Mouse (Mus musculus) kidney, adult 10 weeks (tissue): Measurements from ENCODE around the gene Olfr495. TPM values are rescaled to one million over a fixed set of nuclear protein-coding genes. Genes with fewer than 3 reads are reported as not detected.

Source experiments
- polyA plus RNA-seq: library from polyadenylated mRNA; stranded (reverse); fragments of 350-450 nt; fragmentation: Illumina TruSeq; extraction: RNeasy Lipid Tissue Mini Kit (QIAGEN cat#74804); gene quantifications from one replicate; pipeline ENCODE4 v1.2.3, GENCODE M21; 2014; ENCODE audit warnings: low read depth, low replicate concordance

Gene Olfr495
- not detected for polyA plus RNA-seq

DNA sequence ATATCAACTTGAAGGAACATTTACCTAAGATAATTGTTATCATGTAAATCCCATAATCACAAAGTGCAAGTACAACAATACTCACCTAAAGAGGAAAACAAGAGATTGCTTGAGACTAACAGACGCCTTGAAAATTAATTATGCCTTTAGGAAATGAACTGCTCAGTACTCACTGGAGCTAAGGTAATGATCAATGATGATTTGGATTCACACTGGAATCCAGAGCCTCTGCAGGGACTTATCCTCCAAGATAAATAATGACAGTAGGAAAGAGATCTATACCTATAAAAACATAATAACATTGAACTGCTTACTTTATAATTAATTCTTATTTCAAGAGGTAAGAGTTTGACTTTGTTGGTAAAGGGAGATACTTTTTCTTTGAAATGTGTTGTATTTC lies at the start of gene Olfr495:
Olfr495 (plus strand) TSS at position 301 of the 400 bp plus-strand sequence.

DNA sequence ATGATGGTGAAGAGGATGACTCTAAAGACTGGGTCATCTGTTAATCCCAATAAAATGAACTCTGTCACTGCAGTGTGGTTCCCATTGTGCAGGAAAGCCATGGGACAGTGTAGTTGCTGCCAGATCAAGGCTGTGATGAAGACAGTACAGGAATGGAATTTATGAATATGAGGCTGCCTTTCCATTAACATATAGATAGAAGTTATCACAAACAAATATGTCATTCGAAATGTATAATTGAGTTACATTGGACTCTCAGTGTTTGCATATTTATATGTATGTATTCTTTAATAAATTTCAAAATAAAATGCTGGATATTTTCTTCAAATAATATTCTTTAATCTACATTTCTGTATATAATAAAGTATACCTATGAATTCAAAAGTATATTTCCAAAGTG lies 46.1 kb upstream of the Olfr495 start, which contains the start of gene Olfr493:
Olfr493 (minus strand) TSS at position 101 of the 400 bp plus-strand sequence.

DNA sequence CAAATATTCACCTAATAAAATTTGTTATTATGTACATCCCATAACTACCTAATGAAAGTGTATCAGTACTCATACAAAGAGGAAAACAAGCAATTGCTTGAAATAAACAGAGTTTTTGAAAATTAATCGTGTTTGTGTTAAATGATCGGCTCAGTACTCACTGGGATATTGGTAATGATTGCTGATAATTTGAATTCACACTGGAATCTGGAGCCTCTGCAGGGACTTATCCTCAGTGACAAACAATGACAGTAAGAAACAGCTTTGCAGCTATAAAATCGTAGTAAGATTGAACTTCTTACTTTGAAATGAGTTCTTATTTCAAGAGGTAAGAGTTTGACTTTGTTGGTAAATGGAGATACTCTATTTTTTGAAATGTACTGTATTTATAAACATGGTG lies 27.9 kb upstream of the Olfr495 start, which contains the start of gene Olfr494:
Olfr494 (plus strand) TSS at position 301 of the 400 bp plus-strand sequence.

GRCm38 (mm10) chr7:108420121-108420520 lies 27.2 kb downstream of the Olfr495 start, which contains the start of gene Olfr497:
Gene Olfr497, plus strand, starts transcription at chr7:108420421.

Other genes with a start within 250 kb of the Olfr495 start
- gene Olfr485, start 233.3 kb upstream of the Olfr495 start, polyA plus RNA-seq, result not detected
- not detected for gene Olfr486, start 220.4 kb upstream of the Olfr495 start, polyA plus RNA-seq
- not detected for gene Olfr487, start 178.5 kb upstream of the Olfr495 start, polyA plus RNA-seq
- not detected for gene Olfr488, start 134.8 kb upstream of the Olfr495 start, polyA plus RNA-seq
- gene Olfr490, start 104.2 kb upstream of the Olfr495 start, polyA plus RNA-seq, result not detected
- gene Olfr491, start 79.7 kb upstream of the Olfr495 start, polyA plus RNA-seq, result not detected
- not detected for gene Olfr492, start 69.5 kb upstream of the Olfr495 start, polyA plus RNA-seq
- gene Olfr493, start 46.2 kb upstream of the Olfr495 start, polyA plus RNA-seq, result not detected
- gene Olfr494, start 27.8 kb upstream of the Olfr495 start, polyA plus RNA-seq, result not detected
- gene Olfr497, start 27.3 kb downstream of the Olfr495 start, polyA plus RNA-seq, result not detected
- gene Olfr498, start 72.2 kb downstream of the Olfr495 start, polyA plus RNA-seq, result not detected
- not detected for gene Olfr502, start 131.9 kb downstream of the Olfr495 start, polyA plus RNA-seq
- not detected for gene Olfr503, start 151.4 kb downstream of the Olfr495 start, polyA plus RNA-seq
- gene Olfr504, start 172.6 kb downstream of the Olfr495 start, polyA plus RNA-seq, result not detected
- not detected for gene Olfr506, start 217.6 kb downstream of the Olfr495 start, polyA plus RNA-seq
- gene Olfr507, start 228.6 kb downstream of the Olfr495 start, polyA plus RNA-seq, result not detected
- gene Olfr508, start 236.8 kb downstream of the Olfr495 start, polyA plus RNA-seq, result not detected